Mouse (Mus musculus) regulatory T cell (primary cell): Measurements from ENCODE around the gene Tsr3.
"Not testable (repeated sequence)": the region's sequence is repeated elsewhere in the genome, so short reads cannot be mapped to it uniquely, and the experiment has no call there.

Experiments
- in situ Hi-C: fragments of 300-600 bp; cut with MboI, MseI; formaldehyde crosslinking; loops from one replicate; pipeline ENCODE4 v1.15.1; 2025; ENCODE audit warnings: high pct_unique_total_duplicates

Tsr3 gene

DNA sequence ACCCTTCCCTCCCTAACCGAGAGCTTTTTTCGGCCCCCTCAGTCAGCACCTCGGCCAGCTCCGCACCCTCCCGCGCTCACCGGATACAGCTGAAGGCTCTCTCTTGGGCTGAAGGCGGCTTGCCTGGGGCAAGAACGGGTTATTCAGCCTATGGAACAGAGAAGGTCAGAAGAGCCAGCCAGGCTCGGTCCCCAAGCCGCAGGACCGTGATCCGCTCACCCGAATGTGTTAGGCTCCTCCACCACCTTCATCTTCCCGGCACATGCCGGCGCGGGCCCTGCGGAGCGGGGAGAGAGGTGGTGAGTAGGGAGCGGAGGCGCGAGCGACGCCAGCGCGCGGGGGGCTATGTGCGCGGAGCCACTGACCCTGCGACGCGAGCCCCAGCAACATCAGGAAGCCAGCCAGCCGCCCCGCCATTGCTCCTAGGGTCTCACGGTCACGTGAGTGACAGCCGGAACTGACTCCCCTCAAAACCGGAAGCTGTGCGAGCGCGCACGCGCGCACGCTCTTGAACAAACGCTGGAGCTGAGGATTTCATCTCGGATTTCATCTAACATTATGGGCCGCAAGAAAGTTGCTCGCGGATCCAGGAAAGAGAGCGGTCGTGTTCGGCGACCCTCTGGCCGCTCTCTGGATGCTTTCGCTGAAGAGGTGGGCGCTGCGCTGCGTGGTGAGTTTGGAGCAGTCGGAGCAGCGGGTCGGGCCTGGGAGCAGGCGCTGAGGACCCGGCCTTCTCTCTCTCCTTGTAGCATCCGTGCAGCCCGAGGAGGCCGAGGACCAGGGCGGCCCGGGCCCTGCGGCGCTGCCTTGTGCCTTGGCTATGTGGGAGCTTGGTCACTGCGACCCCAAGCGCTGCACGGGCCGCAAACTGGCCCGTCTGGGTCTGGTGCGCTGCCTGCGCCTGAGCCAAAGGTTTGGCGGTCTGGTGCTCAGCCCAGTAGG, at the start of gene Tsr3, which contains the start of gene Gnptg:
Tsr3 (plus strand) TSS at position 476 of the 942 bp plus-strand sequence.
Gnptg (minus strand) TSS at position 430 of the 942 bp plus-strand sequence.
- in situ Hi-C loops = no loop called here

DNA sequence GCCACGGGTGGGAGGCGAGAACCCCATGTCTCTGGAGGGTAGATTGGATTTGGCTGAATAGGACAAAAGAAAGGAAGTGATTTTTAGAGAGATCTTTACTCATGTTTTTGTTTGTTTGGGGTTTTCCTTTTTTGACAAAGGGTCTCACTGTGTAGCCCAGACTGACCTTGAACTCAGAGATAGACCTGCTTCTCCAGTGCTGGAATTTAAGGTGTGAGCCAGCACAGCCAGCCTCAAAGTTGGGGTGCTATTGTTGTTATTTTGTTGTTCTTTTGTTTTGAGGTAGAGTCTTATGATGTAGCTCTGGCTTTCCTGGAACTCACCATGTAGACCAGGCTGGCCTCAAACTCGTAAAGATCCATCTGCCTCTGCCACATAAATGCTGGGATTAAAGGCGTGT, 37.6 kb upstream of the Tsr3 start:
- in situ Hi-C loops = no loop called here

DNA sequence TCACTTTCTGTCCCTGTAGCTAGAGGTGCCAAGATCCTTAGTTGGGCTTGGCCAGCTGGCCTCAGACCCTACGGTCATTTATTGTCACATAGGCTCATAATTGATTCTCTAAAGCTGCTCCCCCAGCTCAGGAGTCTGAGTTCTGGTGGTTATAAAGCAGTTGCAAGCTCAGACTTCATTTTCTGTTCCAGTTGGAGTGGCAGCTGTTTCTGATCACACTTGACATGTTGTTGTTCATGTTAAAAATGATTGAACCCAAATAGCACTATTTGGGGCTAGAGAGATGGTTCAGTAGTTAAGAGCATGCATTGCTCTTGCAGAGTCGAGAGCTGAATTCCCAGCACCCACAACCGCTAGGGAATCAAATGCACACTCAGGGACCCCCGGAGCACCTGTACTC, 30.0 kb upstream of the Tsr3 start:
- in situ Hi-C loops = no loop called here

GRCm38 (mm10) chr17:25210680-25211466, 29.1 kb upstream of the Tsr3 start:
- in situ Hi-C loops = no loop called here

DNA sequence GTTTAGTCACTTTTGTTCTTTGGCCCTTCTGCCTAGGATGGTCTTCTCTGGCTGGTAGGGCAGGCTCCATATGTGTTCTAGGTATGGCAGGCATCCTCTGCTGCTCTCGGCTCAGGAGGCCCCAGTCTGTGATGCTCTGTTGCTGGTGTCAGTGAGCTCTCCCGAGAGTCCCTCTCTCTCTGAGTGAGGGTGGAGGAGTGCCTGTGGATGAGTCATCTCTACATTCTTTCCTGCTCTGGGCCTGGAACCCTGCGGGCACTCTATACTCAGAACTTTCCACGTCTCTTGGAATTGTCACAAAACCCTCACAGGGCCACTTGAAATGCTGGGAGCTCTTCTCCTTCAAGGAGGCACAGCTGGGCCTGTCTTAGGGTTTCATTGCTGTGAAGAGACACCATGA, 28.3 kb upstream of the Tsr3 start:
- in situ Hi-C loops = no loop called here

- in situ Hi-C loops = no loop called here
Measured at GRCm38 (mm10) chr17:25215431-25215830, 24.5 kb upstream of the Tsr3 start.

DNA sequence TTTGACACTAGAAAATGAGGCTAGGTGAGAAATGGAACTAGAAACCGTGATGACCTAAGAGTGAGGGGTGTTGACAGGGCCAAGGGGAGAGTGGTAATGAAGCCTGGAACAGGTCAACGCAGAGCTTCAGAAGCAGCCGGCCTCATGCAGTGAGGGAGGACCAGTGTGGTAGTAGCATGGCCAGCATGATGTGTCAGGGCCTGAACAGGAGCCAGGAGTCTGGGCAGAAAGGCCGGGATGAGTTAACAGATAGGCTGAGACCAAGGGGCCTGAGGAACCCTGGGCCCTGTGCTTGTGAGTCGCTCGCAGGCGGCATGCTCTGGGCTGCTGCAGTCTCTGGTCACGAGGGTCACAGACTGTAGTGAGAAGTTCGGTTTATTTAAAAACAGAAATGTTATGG, 21.0 kb upstream of the Tsr3 start:
- in situ Hi-C loops = no loop called here

DNA sequence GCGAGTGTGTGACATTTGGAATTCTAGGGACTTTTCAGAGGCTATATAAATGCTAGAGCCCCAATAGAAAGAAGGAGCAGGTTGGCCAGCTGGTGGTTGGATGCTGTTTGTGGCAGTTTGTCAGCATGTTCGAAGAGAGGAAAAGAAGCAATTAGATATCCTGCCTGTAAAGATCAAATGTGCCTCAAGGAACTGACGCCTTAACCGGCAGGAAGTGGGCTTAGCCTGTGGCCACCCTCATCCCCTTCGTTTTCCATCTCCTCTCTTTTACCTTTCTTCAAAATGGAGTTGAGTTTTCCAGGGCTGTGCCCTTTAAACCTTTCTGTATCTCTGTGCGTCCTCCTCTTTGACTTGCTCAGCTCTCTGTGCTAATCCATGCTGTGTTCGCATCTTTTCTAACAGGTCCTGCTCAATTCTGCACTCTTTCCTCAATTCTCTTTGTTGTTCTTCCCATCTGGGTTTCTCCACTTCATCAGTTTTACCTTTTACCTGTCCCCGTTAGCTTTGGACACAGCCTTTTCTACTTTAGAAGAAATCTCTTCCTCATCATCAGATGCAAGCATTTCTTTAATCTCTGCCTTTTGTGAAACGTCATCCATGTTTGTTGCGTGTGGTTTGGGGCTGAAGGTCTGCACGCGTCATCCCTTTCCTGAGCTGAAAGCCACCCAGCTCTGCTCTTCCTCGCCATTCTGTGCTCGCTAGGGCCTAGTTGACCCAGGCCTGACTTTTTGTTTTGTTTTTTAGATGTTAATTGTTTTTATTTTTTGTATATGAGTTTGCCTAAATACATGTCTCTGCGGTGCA, 20.3 kb upstream of the Tsr3 start:
- in situ Hi-C loops = no loop called here

- in situ Hi-C loops = no loop called here
Measured at GRCm38 (mm10) chr17:25220746-25221145, 19.2 kb upstream of the Tsr3 start.

DNA sequence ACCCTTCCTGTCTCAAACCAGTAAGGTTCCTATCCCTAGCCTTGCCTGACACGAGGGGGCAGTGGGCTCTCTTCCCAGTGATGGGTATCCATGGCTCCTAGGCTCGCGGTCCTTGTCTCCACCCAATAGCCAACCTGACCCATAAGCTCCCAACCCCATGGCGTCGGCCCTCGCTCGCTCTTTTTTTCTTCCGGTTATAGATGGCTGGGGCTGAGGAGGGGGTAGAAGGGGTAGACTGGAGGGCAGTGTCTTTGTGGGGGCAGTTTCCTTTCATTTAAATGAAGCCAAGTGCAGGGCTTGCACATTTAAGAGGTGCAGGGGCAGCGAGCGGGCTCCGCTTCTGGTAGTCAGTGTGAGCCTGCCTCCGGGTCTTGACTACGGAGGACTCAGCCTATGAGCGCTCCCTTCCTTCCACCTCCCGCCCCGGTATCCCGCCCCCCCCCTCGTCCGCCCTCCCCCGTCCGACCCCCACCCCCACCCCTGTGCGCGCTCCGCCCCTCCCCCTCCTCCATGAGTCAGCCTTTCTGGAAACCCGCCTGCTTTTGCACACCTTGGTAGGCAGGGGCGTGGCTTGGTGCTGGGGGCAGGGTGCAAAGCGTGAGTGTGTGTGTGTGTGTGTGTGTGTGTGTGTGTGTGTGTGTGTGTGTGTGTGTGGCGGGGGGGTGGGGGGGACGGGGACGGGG, 18.0 kb upstream of the Tsr3 start:
- in situ Hi-C loops = no loop called here

- in situ Hi-C loops = not testable (repeated sequence)
Measured at GRCm38 (mm10) chr17:25222504-25222940, 17.4 kb upstream of the Tsr3 start.

DNA sequence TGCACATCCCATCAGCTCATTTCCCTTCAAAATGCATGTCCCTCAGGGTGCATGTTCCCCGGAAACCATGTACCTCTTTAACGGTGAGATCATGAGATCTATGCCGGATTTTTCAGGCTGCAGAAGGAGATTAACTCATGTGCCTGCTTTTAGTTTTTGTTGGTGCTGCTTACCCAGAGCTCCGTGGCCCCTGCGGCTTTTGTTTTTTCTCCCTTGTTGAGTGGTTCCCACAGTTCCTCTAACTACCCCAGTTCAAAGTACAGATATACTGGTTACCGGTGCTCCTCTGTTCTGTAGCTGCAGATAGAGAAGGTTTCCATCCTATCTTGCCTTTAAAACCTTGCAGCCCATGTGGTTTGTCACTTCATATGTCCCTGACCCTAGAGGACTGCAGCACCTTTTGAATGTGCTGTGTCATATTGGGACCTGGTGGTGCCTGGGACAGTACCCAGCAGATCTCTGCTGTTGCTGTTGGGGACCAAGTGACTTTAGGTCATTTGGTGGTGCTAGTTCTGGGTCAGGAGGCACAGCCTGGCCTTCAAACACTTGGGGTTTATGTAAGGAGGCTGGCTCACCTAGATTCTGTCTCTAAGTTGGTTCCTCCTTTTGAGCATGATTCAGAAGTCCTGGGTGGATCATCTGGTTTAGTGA, 16.9 kb upstream of the Tsr3 start:
- in situ Hi-C loops = no loop called here

DNA sequence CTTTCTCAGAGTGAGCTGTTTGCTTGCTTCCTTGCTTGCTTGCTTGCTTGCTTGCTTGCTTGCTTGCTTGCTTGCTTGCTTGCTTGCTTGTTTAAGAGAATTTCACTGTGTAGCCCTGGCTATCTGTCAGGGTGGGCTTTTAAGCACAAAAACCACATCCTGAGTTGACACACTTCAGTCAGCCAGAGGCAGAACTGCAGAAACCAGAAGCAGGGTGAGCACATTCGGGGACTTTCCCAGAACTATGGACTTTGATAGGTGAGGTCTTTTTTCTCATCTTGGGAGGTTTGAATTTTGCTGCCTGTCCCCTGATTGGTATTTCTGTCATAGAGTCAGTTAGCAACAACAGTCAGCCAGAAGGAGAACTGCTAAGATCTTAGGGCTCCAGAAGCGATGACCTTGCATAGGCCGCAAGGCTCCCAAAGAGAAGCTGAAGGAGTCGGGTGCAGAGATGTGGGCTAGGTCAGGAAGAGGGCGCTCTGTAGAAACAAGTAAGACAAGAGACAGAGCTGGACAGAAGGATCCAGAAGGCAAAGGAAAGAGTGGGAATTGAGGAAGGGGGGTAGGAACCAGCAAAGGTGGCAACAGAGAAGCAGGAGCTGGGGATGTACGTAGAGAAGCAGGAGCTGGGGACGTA, 15.3 kb upstream of the Tsr3 start:
- in situ Hi-C loops = no loop called here

DNA sequence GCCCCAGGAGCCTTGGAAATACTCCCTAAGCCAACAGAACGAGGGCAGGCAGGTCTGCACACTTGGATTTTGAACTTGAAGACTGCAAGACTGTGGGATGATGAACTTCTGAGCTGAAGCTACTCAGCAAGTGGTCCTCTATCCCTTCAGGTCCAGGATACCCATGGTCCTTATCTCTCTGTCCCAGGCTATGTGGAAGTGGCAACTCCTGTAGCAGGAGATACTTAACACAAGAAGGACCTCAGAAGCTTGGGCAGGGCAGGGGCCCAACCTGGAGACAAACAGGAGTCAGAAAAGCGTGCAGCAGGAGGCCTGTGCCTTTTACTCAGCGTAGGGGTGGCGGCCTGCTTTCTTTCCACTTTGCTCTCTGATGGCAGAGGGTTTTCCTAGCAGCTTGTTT, 14.3 kb upstream of the Tsr3 start:
- in situ Hi-C loops = no loop called here

GRCm38 (mm10) chr17:25227991-25228390, 12.0 kb upstream of the Tsr3 start:
- in situ Hi-C loops = no loop called here

DNA sequence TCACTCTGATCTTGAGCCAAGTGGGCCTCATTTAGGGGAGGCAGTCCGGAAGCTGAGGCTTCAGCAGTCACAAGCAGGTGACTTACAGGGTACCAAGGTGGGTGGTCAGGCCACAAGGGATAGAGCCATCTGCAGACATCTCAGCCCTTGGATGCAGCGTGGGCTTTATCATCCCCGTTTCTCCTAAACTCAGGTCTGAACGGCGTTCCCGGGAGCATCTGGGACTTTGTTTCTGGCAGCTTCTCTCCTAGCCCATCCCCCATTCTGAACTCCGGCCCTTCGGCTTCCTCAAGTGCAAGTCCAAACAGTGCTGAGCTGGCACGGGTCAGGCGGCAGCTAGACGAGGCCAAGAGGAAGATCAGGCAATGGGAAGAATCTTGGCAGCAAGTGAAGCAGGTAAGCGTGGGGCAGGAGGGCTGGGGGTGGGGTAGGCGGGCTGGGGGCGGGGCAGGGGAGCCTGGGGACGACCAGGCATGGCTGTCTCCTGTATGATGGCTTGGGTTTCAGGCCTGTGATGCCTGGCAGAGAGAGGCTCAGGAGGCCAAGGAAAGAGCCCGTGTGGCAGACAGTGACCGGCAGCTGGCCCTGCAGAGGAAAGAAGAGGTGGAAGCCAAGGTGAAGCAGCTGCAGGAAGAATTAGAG, 9.8 kb upstream of the Tsr3 start:
- in situ Hi-C loops = not testable (repeated sequence)

- in situ Hi-C loops = no loop called here
Measured at GRCm38 (mm10) chr17:25230700-25231099, 9.3 kb upstream of the Tsr3 start.

GRCm38 (mm10) chr17:25231621-25232020, 8.3 kb upstream of the Tsr3 start:
- in situ Hi-C loops = not testable (repeated sequence)

- in situ Hi-C loops = no loop called here
Measured at GRCm38 (mm10) chr17:25235635-25236034, 4.3 kb upstream of the Tsr3 start.
